Mouse (Mus musculus): ENCODE measurements at regions not wholly inside any gene's neighbourhood (a gene's known extent, or its start where the extent isn't known, plus 50 kb on each side); places are given as distances from the start of the nearest gene placed in this dataset.

DNA sequence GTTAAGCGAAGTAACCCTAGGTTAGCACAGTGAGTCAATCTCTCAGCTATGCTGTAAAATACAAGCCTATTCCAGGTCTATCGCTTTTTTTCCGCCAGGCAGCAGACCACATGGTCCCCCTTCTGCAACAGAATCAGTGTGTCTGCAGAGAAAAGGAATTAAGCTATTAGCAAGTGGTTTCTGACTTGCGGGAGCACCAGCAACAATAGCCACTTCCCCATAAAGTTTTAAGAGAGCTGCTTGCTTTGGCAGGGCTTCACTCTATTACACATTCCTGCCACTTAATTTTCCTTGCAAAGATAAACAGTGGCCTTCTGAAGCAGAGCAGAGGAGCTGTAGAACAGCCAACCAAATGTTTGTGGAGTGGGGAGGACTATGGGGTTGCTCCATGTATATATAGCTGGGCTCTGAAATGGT, 59.8 kb upstream of the Osmr start:
- ChIA-PET POLR2A (interaction anchor here in 1 of 4 experiments (0.7 kb wide), 1 partner anchor 256 kb away, joined by 3 read pairs; no protein-coding TSS in a partner anchor), CTCF (no interaction called here)

DNA sequence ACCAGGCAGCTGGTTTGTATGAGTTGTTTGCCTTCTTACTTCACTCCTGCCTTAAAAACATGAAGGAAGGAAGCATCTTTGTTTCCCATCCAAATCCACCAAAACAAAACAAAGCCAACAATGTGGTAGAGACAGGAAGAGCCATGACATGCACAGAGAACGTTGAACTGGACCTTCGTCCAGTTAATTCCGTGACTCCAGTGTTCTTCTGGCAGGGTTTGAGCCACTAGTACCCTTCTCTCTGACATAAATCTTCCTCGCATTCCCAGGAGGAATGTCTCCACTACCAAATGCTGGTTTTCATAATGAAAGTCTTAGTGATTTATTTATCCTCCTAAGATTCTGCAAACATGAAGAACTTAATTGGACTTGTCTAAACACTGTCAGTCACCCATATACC, 66.7 kb upstream of the Osmr start:
- CTCF ChIA-PET, result no interaction called here

DNA sequence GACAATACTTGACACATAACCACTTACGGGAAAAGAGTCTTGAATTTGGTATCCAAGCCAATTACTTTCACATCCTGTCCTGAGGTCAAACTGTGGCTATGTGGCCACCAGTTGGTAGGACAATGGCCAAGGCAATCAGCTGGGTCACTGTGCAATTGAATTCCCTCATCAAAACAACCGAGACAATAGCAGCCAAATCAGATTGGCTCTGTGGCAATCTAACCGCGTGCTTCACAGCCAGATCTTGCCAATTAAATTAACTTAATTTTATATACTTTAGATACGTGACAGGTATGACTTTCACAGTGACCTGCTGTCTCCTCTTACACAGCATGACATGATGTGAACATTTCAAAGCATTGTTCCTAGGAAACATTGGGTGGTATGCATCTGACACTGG, 74.5 kb upstream of the Osmr start:
- POLR2A ChIA-PET, result no interaction called here
- CTCF ChIA-PET, result no interaction called here

More for the DNA sequence above, 66.7 kb upstream of the Osmr start:
- POLR2A ChIA-PET, result no interaction called here

DNA sequence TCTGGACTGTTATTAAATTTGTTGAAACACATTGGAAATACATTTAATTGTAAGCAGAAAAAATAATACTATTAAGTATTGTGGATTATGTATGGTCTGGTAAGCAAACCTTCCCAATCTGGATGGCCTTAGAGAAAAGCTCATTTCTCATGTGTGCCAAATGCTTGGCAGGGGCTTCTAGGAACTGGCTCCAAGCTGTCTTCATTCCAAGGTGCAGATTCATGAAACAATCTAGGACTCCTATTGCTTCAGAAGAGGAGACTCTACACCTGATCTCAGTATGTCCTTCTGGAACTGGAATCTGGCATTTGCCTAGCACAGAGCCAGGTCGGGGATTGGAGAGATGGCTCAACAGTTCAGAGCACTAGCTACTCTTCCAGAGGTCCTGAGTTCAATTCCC, 74.9 kb upstream of the Osmr start:
- POLR2A ChIA-PET, result no interaction called here

GRCm38 (mm10) chr15:6950503-6950902, 75.7 kb upstream of the Osmr start:
- CTCF ChIA-PET, result interaction anchor here in 2 of 4 experiments (0.6 kb wide), 2 partner anchors 314 to 1847 kb away, joined by 3 to 4 read pairs; no protein-coding TSS in a partner anchor
- POLR2A ChIA-PET, result interaction anchor here in 2 of 4 experiments (0.6 to 0.7 kb wide), 3 partner anchors 18 to 1859 kb away, joined by 3 to 4 read pairs (median 4); no protein-coding TSS in a partner anchor

More for the DNA sequence above, 74.9 kb upstream of the Osmr start:
- CTCF ChIA-PET, result no interaction called here

DNA sequence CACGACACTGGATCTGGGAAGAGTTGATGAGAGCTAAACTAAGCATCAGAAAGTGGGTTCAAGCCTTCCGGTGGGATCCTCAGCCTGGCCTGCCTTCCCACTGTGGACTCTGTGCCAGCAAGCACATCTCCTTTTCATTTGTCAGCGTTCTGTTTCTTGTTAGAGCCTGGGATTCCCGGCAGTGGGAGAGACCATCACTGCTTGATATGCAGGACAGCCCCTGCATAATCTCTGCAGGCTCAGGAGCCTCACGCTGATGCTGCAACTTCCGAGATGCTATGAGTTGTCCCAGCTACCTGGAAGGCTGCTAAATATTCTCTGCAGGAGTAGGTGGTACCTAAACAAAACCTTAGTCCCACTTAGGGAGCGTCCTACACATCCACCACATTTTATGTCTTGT, 78.8 kb upstream of the Osmr start:
- POLR2A ChIA-PET, result interaction anchor here in 1 of 4 experiments (1.2 kb wide), 1 partner anchor 14 kb away, joined by 3 read pairs; no protein-coding TSS in a partner anchor

DNA sequence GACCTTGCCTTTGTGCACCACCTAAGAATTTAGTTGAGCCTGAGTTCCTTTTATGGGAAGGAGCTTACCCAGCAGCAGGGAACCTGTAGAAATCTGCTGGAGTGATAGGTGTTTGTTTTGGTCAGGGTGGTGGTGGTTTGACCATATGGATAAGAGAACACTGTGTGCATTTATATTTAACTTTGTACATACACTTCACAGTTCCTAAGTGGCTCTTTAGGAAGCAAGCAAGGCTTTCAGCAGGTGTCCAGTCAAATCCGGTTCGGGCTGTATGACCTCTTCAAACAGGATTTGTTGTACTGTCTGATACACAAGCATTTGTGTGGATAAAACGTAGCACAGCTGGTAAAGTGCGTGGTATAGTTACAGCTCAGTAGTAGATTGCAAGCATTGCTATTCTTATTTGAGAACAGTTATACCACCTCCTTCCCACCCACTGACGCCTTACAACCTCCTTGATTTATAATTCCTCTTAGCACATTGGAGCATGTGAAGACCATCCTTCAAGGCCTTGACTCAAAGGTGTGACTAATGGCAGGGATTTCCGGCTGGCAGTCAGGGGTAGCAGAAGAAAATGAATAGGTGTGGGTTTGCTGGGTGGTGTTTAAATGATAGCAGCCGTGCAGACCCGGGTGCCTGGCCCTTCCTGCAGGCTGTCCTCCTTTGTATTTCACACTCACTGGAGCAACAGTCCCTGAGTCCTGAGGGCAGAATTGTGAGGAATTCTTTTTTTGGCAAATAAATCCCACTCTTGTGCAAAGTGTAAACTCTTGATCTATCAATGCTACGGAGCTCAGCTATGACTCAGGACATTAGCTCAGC, 79.4 kb upstream of the Osmr start:
- ChIA-PET CTCF (interaction anchor here in 1 of 4 experiments (0.6 kb wide), 1 partner anchor 445 kb away, joined by 3 read pairs; no protein-coding TSS in a partner anchor), POLR2A (interaction anchor here in 1 of 4 experiments (1.2 kb wide), 1 partner anchor 15 kb away, joined by 3 read pairs; no protein-coding TSS in a partner anchor)

More for the DNA sequence above, 78.8 kb upstream of the Osmr start:
- CTCF ChIA-PET, result interaction anchor here in 1 of 4 experiments (0.6 kb wide), 1 partner anchor 446 kb away, joined by 3 read pairs; no protein-coding TSS in a partner anchor

- ChIA-PET CTCF (no interaction called here), POLR2A (no interaction called here)
Measured at GRCm38 (mm10) chr15:6959911-6960310, 85.1 kb upstream of the Osmr start.

DNA sequence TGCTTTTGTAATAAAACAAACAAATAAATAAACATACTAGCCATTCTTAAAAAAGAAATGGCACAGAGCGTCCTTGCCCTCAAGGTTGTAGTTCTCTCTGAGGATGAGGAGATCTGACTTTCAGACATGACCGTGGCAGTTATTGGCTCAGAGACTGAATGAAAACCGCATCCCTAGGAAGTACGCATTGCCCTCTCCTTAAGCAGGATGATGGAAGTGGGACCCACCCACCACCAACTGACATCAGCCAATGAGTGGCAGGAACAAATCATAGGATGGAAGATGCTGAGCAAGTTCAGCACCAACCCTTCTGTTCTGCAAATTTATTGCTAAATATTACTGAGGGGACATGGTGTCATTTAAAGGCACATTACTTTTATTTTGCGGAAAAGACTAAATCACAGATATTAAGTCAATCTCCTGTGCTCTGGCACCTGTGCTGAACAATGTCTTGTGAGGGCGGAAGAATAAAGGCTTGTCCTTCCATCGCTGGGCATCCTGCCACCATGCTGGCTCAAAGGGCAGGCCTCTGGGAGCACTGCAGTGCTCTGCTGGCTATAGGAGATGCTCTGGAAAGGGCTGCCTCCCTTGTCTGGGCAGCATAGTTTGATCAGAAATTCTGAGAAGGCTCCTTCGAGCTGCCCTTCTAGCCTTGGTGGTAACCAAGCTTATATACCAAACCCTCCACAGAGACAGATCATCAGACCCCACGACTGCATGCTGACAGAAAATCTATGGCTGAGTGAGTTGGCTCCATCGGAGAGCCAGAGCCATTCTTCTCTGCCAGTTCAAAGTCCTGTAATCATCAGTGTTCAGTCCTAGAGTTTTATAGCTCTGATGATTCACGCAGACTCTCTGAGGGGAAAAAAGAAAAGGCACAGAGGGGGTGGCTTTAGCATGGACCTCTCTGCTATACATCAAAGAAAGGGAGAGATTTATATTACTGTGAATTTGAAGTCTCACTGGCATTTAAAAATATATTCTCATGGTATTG, 86.3 kb upstream of the Osmr start:
- POLR2A ChIA-PET, result no interaction called here
- CTCF ChIA-PET, result no interaction called here

DNA sequence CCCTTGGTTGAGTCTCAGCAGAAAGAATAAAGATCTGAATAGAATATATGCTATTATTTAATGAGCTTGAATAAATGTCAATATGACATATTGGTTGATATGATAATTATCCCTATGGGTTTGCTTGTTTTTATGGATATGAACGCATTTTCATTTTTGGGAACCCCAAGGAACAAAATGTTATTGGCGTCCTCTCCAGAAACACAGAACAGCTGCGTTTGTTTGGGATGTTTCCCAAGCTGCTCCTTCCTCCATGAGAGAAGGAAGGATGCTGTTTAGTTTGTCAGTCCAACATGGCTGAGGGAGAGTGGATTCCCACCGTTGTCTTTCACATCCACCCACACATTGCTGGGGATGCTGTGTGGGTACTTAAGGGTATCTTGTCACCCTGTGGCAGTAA, 89.9 kb upstream of the Osmr start:
- POLR2A ChIA-PET, result interaction anchor here in 1 of 4 experiments (1.2 kb wide), 1 partner anchor 10 kb away, joined by 3 read pairs; no protein-coding TSS in a partner anchor
- CTCF ChIA-PET, result no interaction called here

- CTCF ChIA-PET, result interaction anchor here in 1 of 4 experiments (0.6 kb wide), 1 partner anchor 58 kb away, joined by 7 read pairs; no protein-coding TSS in a partner anchor
- POLR2A ChIA-PET, result interaction anchor here in 1 of 4 experiments (1.2 kb wide), 1 partner anchor 9 kb away, joined by 3 read pairs; no protein-coding TSS in a partner anchor
Measured at GRCm38 (mm10) chr15:6965446-6965845, 90.7 kb upstream of the Osmr start.

- CTCF ChIA-PET, result no interaction called here
- POLR2A ChIA-PET, result interaction anchor here in 1 of 4 experiments (1.0 kb wide), 1 partner anchor 9 kb away, joined by 3 read pairs; no protein-coding TSS in a partner anchor
Measured at GRCm38 (mm10) chr15:6974410-6974809, 99.6 kb upstream of the Osmr start.

DNA sequence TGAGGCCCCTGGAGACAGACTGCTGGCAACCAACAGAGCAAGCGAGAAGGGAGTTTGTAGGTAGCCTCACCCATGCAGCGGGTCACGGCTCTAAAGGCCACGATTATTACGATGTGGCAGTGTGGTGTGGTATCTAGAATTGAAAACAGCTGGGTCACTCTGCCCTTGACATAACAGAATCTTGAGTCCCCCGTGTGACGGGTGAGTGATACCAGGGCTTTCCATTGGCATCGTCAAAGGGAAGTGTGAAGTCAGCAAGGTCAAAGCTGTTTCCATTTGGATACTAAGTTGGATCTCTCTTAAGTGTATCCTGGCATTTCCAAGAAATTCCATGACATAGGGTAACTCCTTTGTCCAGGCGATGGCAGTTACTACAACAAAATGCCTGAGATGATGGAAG, 106.7 kb upstream of the Osmr start:
- ChIA-PET CTCF (interaction anchor here in 1 of 4 experiments (0.6 kb wide), 1 partner anchor 224 kb away, joined by 3 read pairs; no protein-coding TSS in a partner anchor), POLR2A (interaction anchor here in 1 of 4 experiments (0.7 kb wide), 1 partner anchor 76 kb away, joined by 4 read pairs; no protein-coding TSS in a partner anchor)

DNA sequence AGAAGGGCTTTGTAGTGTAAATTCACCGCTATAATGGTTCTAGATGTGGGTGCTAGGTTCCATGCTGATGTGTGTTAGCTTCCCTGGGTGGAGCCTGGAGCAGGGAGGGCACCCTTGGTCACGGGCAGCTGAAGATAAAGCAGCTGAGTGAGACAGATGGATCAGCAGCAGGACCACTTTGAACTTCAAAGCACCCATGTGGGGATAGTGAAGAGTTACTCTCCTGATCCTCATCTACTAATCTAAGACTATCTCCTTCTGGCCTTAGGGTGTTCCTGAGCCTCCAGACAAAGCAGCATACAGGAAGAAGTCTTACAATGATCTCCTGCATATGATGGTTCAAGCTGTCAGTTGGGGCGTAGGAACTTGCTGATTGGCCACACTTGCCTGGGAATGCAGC, 107.1 kb upstream of the Lifr start:
- CTCF ChIA-PET, result no interaction called here
- POLR2A ChIA-PET, result no interaction called here

DNA sequence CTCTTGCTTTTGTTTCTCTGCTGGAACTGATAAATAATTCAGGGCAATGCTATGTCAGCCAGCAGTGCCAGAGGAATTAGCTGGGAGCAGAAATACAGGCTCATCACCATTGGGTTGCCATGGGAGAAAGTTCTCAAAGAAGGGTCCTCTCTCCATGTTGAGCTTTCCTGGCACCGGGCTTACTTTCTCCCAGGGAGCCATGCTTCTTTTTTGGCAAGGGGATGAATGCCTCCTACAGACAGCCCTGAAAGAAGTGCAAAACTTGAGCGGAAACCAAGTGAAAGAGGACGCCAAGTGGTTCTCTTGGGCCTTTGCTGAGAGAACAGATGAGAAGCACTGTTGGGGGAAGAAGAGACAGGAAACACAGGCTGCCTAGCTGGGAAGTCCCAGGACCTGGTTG, 102.2 kb upstream of the Lifr start:
- POLR2A ChIA-PET, result no interaction called here
- CTCF ChIA-PET, result no interaction called here

GRCm38 (mm10) chr15:6989094-6989493, 101.3 kb upstream of the Lifr start:
- POLR2A ChIA-PET, result no interaction called here

DNA sequence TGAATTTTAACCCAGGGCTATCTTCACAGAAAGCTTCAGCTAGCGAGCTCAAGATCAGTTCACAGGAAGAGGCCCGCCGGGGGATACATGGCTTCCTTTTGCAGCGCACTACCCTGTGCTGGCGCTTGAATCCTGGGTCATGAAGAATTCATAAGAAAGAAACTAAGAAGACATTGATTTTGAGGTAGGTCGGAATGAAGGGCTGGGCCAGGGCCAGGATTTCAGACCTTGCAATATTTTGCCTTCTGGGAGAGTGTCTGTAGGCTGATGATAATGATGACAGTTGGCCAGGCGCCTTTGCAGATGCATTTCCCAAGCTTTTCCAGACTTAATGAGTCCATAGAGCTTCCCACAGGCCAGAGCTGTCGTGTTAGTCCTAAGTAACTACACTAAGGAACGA, 97.2 kb upstream of the Lifr start:
- CTCF ChIA-PET, result no interaction called here
- POLR2A ChIA-PET, result interaction anchor here in 1 of 4 experiments (0.6 kb wide), 1 partner anchor 39 kb away, joined by 4 read pairs; no protein-coding TSS in a partner anchor

More at GRCm38 (mm10) chr15:6989094-6989493, 101.3 kb upstream of the Lifr start:
- CTCF ChIA-PET, result no interaction called here

DNA sequence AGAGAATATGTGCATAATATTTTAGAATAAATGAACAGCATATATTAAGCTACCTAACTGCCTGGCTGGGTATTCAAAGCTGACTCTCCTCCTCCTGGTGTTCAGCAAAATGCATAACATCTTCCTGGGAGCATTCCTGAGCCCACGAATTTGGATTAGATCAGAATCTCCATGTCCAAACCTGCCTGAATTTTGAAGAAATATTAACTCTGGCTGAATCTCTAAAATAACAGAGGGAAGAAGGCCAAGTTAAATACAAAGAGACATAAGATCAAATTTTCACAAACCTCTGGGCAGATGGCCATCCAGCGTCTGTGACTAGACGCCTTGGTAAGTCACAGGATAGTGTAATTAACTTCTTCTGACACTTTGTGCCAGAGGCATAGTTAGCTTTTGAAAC, 95.2 kb upstream of the Lifr start:
- CTCF ChIA-PET, result interaction anchor here in 1 of 4 experiments (0.7 kb wide), 1 partner anchor 560 kb away, joined by 4 read pairs; no protein-coding TSS in a partner anchor
- POLR2A ChIA-PET, result no interaction called here

DNA sequence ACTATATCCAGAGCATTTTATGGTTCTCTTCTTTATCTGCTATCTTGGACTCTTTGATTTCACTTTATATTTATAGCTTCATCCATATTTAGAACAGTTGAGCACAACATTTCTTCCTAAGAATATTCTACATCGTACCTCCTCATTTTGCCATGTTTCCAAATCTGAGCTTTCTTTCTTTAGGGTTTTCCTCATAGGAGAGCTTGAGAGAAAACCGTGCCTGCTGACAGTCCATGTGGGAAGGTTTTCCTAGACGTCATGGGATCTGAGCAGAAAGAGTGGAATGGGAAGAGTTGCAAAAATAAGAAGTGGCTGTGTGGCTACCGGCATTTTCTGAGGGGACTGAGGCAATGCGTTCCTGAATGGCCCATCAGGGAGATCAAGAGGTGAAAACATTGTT, 92.5 kb upstream of the Lifr start:
- ChIA-PET POLR2A (interaction anchor here in 2 of 4 experiments (0.5 to 0.6 kb wide), 3 partner anchors 153 to 1533 kb away, joined by 3 read pairs; no protein-coding TSS in a partner anchor), CTCF (no interaction called here)
